Mouse (Mus musculus) right cerebral cortex, adult 18-20 months (tissue): ENCODE results near the gene Olfr1412.
A peak's percentile ranks its signal among the peaks of the same experiment; 100 is the strongest.

Source experiments
- DNase-seq: peaks from one replicate; pipeline ENCODE4 v3.0.0; 2022; ENCODE audit warnings: mixed read lengths

Gene Olfr1412

DNA sequence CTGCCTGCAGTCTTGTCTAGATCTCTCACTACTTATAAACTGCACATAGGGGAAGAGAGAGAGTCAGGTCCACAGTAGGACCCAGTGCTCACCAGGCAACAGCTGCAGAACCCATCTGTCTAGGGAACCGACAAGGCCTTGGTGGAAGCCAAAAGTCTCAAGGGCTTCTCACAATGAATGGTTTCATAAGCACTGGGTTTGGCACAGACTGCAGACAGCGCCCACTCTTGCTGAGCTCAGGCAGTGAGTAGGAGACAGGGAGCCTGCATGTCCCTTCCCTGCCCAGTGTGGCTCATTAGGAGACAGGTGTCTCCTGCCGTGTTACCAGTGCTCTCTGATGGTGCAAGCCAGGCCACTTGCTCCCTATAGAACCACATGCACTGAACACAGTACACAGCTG, 52.6 kb downstream of the Olfr1412 start:
- DNase-seq, result peak; percentile 84

- DNase-seq, result no peak
Observed at GRCm38 (mm10) chr1:92638736-92639135, 53.2 kb downstream of the Olfr1412 start.

DNA sequence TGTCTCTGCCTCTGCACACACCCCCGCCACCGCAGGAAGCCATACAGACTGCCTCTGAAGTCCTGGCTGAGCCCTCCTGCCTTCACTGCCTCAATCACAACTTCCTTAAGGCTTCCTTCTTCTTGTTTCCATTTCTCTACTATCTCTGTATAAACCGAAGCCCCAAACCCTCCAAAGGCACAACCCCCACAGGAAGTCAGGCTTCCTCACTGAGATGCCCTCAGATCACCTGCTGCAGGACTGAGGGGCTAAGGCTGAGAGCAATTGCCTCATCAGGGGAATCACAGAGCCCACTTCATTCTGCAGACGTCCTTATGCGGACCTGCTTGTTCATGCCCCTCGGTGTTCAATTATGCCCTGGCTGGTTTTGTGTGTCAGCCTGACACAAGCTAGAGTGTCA, 54.8 kb downstream of the Olfr1412 start:
- no peak for DNase-seq
